In the genomic region with DNA sequence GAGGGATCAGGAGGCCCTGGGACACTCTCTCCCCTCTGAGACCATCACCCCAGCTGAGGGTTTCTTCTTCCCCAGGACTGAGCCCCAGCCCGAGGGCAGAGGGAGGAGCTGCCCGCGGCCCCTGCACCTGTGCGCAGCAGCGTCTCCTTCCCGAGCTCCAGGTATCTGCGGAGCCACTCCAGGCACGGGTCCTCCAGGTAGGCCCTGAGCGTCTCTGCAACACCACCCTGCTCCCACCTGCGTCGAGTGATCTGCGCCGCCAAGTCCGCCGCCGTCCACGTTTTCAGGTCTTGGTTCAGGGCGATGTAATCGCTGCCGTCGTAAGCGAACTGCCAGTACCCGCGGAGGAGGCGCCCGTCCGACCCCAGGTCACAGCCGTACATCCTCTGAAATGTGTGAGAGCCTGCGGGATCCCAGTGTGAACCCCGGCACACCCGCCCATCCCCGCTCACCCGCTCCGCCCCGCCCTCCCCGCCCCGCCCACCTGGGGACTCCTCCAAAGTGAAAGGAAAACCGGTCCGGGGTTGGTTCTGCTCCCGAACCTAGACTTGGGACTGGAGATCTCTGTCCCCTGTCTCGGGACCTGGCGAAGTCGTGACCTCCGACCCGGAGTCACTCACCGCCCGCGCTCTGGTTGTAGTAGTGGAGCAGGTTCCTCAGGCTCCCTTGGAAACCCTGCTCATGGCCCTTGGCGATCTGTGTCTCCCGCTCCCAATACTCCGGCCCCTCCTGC, we compare ENCODE assay signal across 9 mouse cellular contexts. TPM values are rescaled to one million over a fixed set of nuclear protein-coding genes. Genes with fewer than 3 reads are reported as not detected.
DNase-seq lines count a peak whose midpoint lies in the region; ATAC-seq lines count a peak whose summit lies in the region.
"Had no signal": no experiment of that assay in that cellular context is flagged by ENCODE, and none has a peak within 500 bp of the region (broad histone marks: within the 10 kb centered on the region; RNA-seq: fewer than 3 reads in every experiment).

No protein-coding gene starts in this region.

- H3K27ac ChIP-seq in hindbrain, embryonic 15.5 days (replicated peaks), result no peak overlapping the region

- peak overlapping the region; percentile 42 for H3K4me2 ChIP-seq in hindbrain, embryonic 15.5 days

- peaks cover 73% of the 10 kb centered on the region for H3K27me3 ChIP-seq in hindbrain, embryonic 15.5 days

- no peaks in the 10 kb centered on the region for H3K36me3 ChIP-seq in hindbrain, embryonic 15.5 days

- peaks cover 3% of the 10 kb centered on the region; the same call in 1 of the 2 replicates for H3K4me1 ChIP-seq in hindbrain, embryonic 15.5 days (replicated peaks)

- under 1% methylated on average over 51 of the region's 51 CpGs for WGBS in hindbrain, embryonic 15.5 days

- no peak overlapping the region for H3K9ac ChIP-seq in hindbrain, embryonic 15.5 days

- no peaks in the 10 kb centered on the region for H3K9me3 ChIP-seq in hindbrain, embryonic 15.5 days

- H3K4me3 ChIP-seq in hindbrain, embryonic 15.5 days, result peak overlapping the region; percentile 23

- DNase-seq in adrenal gland, postnatal 14 days, result peak; percentile 14
- no peak for DNase-seq in adrenal gland, postnatal 4 days (ENCODE audit: low spot score in 2 of 2)
- peak; percentile 47 for DNase-seq in thymus, postnatal 0 days (ENCODE audit: low spot score)
- DNase-seq in gastrocnemius, adult 18-20 months (ENCODE audit: low spot score), result no peak

- ATAC-seq in common myeloid progenitor, adult 5-6 weeks (replicated peaks; ENCODE audit: low read depth, poor library complexity, severe bottlenecking), result peak; percentile 31
- ATAC-seq in hindbrain, embryonic 15.5 days (ENCODE audit: low FRiP score, low read depth), result no peak
- peak; percentile 59 for ATAC-seq in megakaryocyte, adult 5-6 weeks (ENCODE audit: poor library complexity, severe bottlenecking)
- ATAC-seq in cerebellum, adult (ENCODE audit: insufficient number of reproducible peaks, low FRiP score, low TSS enrichment), result no peak

RNA-seq across cellular contexts. Expression of gene Gm8909, which starts 0.9 kb away (rescaled TPM):
- not detected in 2 replicates for total RNA-seq in adrenal gland, postnatal 14 days (2021)
- under 1 TPM in 1 of 2 experiments, not detected in 1; 0.50 TPM for total RNA-seq in adrenal gland, postnatal 4 days (2021)
- total RNA-seq in common myeloid progenitor, adult 5-6 weeks (2017), result not detected in 2 replicates
- polyA plus RNA-seq in hindbrain, embryonic 15.5 days (2015; fragmentation: Nextera tagmentation; extraction: Ambion mirVana), result not detected in 2 replicates
- total RNA-seq in megakaryocyte, adult 5-6 weeks (2015), result not detected in 2 replicates
- not detected in 2 replicates for total RNA-seq in megakaryocyte, adult 5-6 weeks (2017)
- 13.7 and 15.3 TPM in 2 replicates for polyA plus RNA-seq in thymus, postnatal 0 days (2015; fragmentation: Nextera tagmentation; extraction: Ambion mirVana)
- total RNA-seq in gastrocnemius, adult 18-20 months (2021), result not detected

RNA-seq across cellular contexts. Expression of gene H2-T3, which starts 22.6 kb away (rescaled TPM):
- total RNA-seq in adrenal gland, postnatal 14 days (2021), result 0.44 TPM in 1 of 2 replicates, not detected in the other
- not detected for total RNA-seq in adrenal gland, postnatal 4 days (2021)
- total RNA-seq in common myeloid progenitor, adult 5-6 weeks (2017), result not detected in 2 replicates
- not detected in 2 replicates for polyA plus RNA-seq in hindbrain, embryonic 15.5 days (2015; fragmentation: Nextera tagmentation; extraction: Ambion mirVana)
- total RNA-seq in megakaryocyte, adult 5-6 weeks (2015), result not detected in 2 replicates
- not detected in 2 replicates for total RNA-seq in megakaryocyte, adult 5-6 weeks (2017)
- 1.9 and 2.7 TPM in 2 replicates for polyA plus RNA-seq in thymus, postnatal 0 days (2015; fragmentation: Nextera tagmentation; extraction: Ambion mirVana)
- not detected for total RNA-seq in gastrocnemius, adult 18-20 months (2021)
- polyA plus RNA-seq: gonadal fat pad, adult 2 months had no signal

RNA-seq across cellular contexts. Expression of gene Gm7030, which starts 38.2 kb away (rescaled TPM):
- not detected in 2 replicates for total RNA-seq in adrenal gland, postnatal 14 days (2021)
- total RNA-seq in adrenal gland, postnatal 4 days (2021), result not detected
- not detected in 2 replicates for total RNA-seq in common myeloid progenitor, adult 5-6 weeks (2017)
- not detected in 2 replicates for polyA plus RNA-seq in hindbrain, embryonic 15.5 days (2015; fragmentation: Nextera tagmentation; extraction: Ambion mirVana)
- not detected in 2 replicates for total RNA-seq in megakaryocyte, adult 5-6 weeks (2015)
- total RNA-seq in megakaryocyte, adult 5-6 weeks (2017), result not detected in 2 replicates
- polyA plus RNA-seq in thymus, postnatal 0 days (2015; fragmentation: Nextera tagmentation; extraction: Ambion mirVana), result 0.45 and 0.99 TPM in 2 replicates
- total RNA-seq in gastrocnemius, adult 18-20 months (2021), result not detected
- polyA plus RNA-seq: gonadal fat pad, adult 2 months had no signal

RNA-seq across cellular contexts. Expression of gene Gm19684, which starts 46.0 kb away (rescaled TPM):
- 0.26 and 0.34 TPM in 2 replicates for total RNA-seq in adrenal gland, postnatal 14 days (2021)
- total RNA-seq in adrenal gland, postnatal 4 days (2021), result under 1 TPM; 0.20 to 0.25 TPM
- total RNA-seq in common myeloid progenitor, adult 5-6 weeks (2017), result 0.96 TPM in 1 of 2 replicates, not detected in the other
- polyA plus RNA-seq in hindbrain, embryonic 15.5 days (2015; fragmentation: Nextera tagmentation; extraction: Ambion mirVana), result not detected in 2 replicates
- 0.62 TPM in 1 of 2 replicates, not detected in the other for total RNA-seq in megakaryocyte, adult 5-6 weeks (2015)
- 0.12 and 0.15 TPM in 2 replicates for total RNA-seq in megakaryocyte, adult 5-6 weeks (2017)
- polyA plus RNA-seq in thymus, postnatal 0 days (2015; fragmentation: Nextera tagmentation; extraction: Ambion mirVana), result 0.48 and 0.57 TPM in 2 replicates
- not detected for total RNA-seq in gastrocnemius, adult 18-20 months (2021)

Comparison
In these comparisons a context has a peak if more than half of its experiments do, and no peak if none do; other contexts are left out.
1. DNase-seq: peak in adrenal gland, postnatal 14 days (single experiment) and thymus, postnatal 0 days (single experiment); none in adrenal gland, postnatal 4 days (0 of 2) and gastrocnemius, adult 18-20 months (single experiment).
2. ATAC-seq: peak in common myeloid progenitor, adult 5-6 weeks (single experiment) and megakaryocyte, adult 5-6 weeks (single experiment); none in hindbrain, embryonic 15.5 days (single experiment) and cerebellum, adult (single experiment).